Mouse (Mus musculus): ENCODE measurements around the gene Bche.

DNA sequence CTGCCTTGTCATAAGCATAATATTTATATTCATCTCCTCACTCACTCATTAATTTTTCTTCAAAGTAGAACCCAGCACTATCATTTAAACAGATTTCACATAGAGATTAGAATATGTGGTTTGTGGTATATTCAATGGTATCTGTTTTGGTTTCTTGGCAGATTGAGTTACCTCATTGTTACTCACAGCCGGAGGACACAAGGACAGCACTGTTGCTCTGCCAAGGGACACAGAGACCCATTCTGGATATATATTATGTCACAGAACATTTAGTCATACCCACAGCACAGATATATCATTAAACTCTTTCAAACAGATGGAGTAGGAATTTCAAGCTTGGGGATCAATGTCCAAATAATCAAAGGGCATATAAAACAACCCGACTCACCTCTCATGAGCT lies 61.2 kb downstream of the Bche start:
- TF ChIP-seq POLR2A (IDR thresholded peaks at IDR 0.05; ENCODE audit: extremely low read depth, insufficient read depth, low read length), result no peak
- TF ChIP-seq CTCF (IDR thresholded peaks at IDR 0.05; ENCODE audit: extremely low read depth, insufficient read depth, low read length), result no peak

All from cortical plate, adult 2 months (tissue).